Mouse (Mus musculus) lung, adult 2 months (tissue): Measurements from ENCODE around the gene Lsm12.

Experiments used
- CTCF ChIP-seq: fragments of 200-500 bp; IDR thresholded peaks from 2 replicates; pipeline ENCODE4 v1.5.1; 2011; ENCODE audit warnings: mild to moderate bottlenecking, low read length, control low read depth; ENCODE audit not compliant: insufficient read depth
- POLR2A ChIP-seq: fragments of 200-500 bp; IDR thresholded peaks from 2 replicates; pipeline ENCODE4 v1.6.1; 2011; ENCODE audit warnings: low read depth, mild to moderate bottlenecking, control low read depth, low read length, borderline replicate concordance; ENCODE audit errors: extremely low read depth

GRCm38 (mm10) chr11:102116241-102116640, 68.9 kb downstream of the Lsm12 start:
- no peak for TF ChIP-seq CTCF
- no peak for TF ChIP-seq POLR2A
